Mouse (Mus musculus): ENCODE data around the gene Vmo1.
A peak's percentile ranks its signal among the peaks of the same experiment; 100 is the strongest.
"Not testable (repeated sequence)": the region's sequence is repeated elsewhere in the genome, so short reads cannot be mapped to it uniquely, and the experiment has no call there.

The Vmo1 gene

DNA sequence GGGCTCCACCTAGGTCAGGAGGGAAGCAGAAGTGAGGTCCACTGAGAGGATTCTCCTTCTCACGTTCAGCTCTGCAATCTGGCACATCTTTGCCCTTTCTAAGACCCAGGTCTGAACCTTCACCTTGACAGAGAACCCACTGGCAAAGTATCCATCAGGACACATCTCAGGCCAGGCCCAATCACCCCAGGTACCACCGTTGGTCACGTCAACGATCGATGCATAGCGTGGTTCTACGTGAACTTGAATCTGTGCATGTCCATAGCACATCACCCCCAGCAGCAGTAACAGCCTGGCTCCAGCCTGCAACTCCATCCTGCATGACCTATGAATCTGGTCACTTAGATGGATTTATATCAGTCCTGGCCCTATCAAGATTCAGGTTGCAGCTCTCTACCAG lies at the start of gene Vmo1:
Vmo1 (minus strand) TSS at position 329 of the 400 bp plus-strand sequence.
- no peak for DNase-seq

DNA sequence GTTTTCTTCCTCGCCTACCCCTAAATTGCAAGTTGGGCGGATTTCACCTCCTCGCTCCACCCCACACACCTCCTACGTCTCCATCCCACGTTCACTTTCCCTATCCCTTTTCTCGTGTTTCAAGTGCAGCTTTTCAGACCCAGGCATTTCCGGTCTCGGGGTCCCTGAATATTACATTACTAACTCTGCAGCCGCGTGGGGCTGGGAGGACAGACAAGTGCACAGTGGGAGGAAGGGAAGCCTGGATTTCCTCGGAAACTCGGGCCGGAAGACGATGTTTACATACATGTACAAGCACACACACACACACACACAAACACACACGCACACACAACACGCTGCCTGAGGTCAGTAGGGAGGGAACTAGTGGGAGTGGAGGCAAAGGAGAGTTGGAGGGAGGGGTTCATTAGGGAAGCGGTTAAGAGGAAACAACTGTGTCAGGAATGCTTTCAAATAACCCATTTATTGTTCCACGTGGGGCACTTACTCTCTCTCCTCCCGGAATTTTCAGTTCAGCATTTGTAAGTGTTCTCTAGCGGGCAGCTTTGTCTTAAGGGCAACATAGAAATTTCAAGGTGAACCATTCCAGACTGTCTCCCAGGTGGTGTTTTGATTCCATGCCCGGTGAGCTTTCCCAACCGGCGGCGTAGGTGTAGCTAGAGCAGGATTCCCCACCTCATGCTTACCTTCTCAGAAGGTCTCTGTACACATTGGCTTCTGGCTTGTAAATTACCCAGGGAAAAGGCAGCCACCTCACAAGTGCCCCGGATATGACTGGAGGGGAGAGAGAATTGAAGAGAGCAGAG lies 49.3 kb upstream of the Vmo1 start:
- peak in 1 of 2 experiments; percentile 44 for DNase-seq

- no peak for DNase-seq
Observed at GRCm38 (mm10) chr11:70562995-70563469, 48.6 kb upstream of the Vmo1 start.

DNA sequence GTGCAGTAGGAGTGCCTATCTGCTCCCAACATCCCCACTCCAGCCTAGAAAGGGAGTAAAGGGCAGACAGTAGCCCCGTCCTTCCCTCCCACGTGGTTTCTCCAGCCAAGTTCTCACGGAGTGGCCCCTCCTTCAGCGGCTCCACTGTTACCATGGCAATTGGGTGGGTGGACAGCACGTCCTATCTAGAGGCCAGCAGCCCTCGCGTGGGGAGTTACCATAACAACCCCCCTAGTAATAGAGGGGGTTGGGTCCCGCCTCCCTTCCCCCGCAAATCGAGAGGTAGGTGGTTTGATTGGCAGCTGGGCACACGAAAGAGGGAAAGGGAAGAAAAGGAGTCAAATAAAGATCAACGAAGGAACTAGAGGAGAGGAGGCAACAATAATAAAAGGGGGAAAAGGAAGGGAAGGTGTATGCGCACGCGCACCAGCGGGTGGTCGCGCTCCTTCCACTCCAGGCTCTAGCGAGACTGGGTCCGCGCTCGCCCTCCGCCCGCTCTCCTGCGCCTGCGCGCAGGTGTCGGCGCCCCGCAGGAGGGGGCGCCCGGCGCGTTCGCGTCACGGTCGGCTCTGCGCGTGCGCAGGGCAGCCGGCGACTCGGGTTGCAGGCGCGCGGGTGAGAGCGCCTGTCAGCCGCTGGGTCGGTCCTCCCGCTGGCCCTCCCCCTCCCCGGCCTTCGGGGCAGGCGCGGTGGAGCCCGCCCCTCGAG lies 48.0 kb upstream of the Vmo1 start, which contains the start of gene Mink1:
Mink1 (plus strand) TSS at position 595 of the 708 bp plus-strand sequence.
- peak; percentile 92 to 95 for DNase-seq

- no peak for DNase-seq
Observed at GRCm38 (mm10) chr11:70561937-70562286, 47.5 kb upstream of the Vmo1 start.

DNA sequence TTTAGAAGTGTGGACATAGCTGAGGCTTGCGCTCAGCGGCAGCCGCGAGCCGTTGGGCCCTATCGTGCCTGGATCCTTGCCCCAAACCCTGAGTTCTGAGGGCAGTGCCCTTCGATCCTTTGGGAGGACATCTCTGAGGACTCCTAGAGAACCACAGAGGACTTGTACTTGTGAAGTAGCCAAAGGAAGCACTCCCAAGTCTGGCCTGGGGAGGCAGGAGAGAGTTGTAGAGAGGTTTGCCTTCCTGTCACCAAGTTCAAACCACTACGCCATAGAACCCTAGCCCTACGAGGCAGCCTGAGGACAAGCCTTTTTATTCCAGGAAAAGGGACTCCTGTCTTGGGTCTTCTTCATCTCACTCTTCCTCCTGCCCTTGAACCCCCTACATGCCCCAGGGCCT lies 43.1 kb upstream of the Vmo1 start:
- no peak for DNase-seq

DNA sequence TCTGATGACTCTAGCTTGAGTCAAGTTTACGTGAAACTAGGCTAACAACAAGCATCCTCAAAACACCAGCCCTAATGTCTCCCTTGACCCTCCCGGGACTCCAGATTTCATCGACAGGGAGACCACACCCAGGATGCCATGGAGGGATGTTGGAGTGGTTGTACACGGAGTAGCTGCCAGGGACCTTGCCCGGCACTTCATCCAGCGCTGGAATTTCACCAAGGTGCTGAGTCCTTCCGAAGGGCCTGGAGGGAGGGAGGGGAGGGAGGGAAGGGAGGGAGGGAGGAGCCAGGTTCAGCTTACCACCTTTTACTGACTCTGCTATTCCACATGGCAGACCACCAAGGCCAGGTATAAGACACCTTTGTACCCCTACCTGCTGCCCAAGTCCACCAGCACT lies 39.5 kb upstream of the Vmo1 start:
- DNase-seq = no peak

- DNase-seq = no peak
Observed at GRCm38 (mm10) chr11:70551526-70551925, 37.1 kb upstream of the Vmo1 start.

DNA sequence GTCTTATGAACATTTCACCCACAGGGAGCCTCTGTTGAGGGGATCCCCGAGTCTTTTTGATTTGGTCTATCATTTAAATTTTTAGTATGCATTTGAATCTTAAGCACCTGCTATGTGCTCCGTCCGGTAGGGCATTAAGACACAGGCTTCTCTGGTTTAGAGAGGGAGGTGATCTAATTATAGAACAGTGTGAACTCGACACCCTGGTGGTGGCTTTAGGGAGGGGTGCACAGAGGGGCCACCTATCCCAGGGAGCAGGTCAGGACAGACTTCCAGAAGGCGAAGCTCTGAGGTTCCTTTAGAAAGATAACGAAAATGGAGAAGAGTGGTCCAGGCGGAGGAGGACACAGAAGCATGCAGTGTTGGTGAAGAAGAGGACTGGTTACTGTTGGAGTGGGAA lies 30.1 kb upstream of the Vmo1 start:
- DNase-seq = no peak

- no peak for DNase-seq
Observed at GRCm38 (mm10) chr11:70541415-70541814, 27.0 kb upstream of the Vmo1 start.

DNA sequence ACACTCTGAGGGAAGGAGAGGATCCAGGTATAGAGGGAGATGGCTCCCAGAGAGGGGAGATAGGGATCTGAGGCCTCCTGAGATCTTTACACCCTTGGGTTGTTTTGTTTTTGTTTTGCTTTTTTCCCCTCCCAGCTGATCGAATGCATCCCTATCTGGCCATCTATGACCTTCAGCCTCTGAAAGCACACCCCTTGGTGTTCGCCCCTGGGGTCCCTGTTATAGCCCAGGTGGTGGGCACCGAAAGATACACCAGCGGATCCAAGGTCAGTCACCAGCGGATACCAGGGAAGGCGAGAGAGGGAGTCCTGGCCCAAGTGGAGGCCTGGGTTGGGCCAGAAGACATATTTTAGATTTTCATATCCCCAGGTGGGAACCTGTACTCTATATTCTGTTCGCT lies 26.5 kb upstream of the Vmo1 start:
- no peak for DNase-seq

- DNase-seq = peak; percentile 50 to 76
Observed at GRCm38 (mm10) chr11:70539877-70540587, 25.6 kb upstream of the Vmo1 start, which contains the start of gene Pld2. TSS of gene Pld2 (plus strand) at chr11:70540064.

- DNase-seq = no peak
Observed at GRCm38 (mm10) chr11:70539423-70539822, 25.0 kb upstream of the Vmo1 start.

GRCm38 (mm10) chr11:70532839-70533238 lies 18.4 kb upstream of the Vmo1 start, which contains the start of gene Gm40193:
TSS of gene Gm40193 (minus strand) at chr11:70532939.
- DNase-seq = no peak

DNA sequence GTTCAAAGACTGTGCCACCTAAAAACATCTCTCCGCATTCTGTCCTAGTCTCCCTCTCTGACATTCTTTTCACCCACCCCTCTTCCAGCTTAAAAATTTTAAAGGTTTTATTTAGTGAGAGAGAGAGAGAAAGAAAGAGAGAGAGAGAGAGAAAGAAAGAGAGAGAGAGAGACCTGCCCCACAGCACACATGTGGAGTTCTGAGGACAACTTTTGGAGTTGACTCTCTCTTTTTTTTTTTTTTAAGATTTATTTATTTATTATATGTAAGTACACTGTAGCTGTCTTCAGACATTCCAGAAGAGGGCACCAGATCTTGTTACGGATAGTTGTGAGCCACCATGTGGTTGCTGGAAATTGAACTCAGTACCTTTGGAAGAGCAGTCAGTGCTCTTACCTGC lies 16.6 kb upstream of the Vmo1 start:
- not testable (repeated sequence) for DNase-seq

- no peak for DNase-seq
Observed at GRCm38 (mm10) chr11:70528610-70529009, 14.2 kb upstream of the Vmo1 start.

DNA sequence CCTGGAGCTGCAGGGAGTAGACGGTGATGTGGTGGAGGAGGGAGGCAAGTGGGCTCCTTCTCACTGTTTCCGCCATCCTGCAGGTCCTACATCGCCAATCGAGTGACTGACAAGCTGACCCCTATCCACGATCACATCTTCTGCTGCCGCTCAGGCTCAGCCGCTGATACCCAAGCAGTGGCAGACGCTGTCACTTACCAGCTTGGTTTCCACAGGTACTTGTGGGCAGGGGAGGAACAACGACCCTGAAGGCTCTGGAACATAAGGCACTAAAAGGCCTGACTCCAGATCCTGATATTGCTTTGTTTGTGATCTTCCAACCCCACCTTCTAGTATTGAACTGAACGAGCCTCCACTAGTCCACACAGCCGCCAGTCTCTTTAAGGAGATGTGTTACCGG lies 11.8 kb upstream of the Vmo1 start:
- DNase-seq = no peak

- DNase-seq = no peak
Observed at GRCm38 (mm10) chr11:70525726-70526125, 11.3 kb upstream of the Vmo1 start.

DNA sequence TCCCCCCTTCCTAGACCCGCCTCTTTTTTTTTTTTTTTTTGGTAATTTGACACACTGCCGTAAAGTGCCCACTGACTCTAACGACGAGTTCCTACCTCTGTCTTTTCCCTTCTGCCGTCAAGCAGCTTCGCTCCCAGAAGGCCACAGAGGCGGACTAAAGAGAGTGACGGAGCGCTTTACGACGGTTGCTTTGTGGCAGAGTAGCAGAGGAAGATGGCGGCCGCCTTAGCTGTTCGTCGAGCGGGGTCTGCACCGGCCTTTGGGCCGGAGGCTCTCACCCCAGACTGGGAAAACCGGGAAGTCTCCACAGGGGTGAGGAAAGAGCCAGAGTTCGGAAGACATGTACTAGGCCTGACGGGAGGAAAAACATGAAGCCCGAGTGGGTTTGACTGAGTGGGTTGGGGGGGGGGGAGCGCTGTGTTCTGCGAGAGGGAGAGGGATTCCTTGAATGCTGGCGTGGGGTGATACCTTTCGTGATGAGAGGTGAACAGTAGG lies 10.8 kb upstream of the Vmo1 start, which contains the start of gene Psmb6:
Psmb6 (plus strand) TSS at position 184 of the 495 bp plus-strand sequence.
- DNase-seq = peak; percentile 91 to 93

DNA sequence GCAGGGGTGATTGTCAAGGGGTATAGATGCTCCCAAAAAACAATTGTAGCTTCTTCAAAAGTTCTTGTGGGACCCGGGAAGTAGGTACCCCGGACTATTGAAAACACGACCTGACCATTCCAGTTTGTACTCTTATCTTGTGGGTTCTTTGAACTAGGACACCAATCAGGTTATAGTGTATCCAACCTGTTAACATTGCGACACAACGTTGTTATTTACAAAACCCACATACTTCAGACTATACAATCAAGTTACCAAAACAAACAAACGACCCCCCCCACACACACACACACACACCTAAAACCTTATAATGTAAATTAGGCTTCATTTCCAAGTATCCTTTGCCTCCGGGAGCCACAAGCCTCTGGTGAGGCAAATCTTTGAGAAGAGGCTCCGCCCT lies 10.4 kb upstream of the Vmo1 start:
- DNase-seq = no peak

- not testable (repeated sequence) for DNase-seq
Observed at GRCm38 (mm10) chr11:70523306-70523989, 9.0 kb upstream of the Vmo1 start.

DNA sequence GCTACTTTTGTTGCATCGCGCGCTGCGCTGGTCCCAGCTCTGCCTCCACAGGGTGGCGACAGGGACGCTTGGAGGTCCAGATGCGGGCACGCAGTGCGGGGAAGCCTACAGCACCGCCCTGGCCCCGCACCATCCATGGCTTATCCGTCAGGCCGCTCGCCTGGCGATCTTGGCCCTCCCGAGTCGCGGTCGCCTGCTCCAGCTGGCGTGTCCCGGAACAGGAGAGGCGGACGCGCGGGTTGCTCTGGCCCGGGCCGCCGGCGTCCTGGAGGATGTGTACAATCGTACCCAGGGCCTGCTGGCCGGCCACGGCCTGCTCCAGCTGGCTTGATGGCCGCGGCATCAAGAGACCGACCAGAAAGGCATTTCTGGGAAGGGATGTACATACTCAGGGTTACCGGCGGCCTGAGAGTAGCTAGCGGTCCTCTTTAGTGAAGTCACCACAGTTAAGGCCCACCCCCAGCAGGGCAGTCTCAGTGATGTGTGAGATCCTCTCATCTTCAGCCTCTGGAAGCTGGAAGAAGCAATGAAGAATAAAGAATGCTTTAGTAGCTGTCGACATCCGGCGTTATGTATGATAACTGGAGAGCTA lies 5.9 kb upstream of the Vmo1 start:
- DNase-seq = peak; percentile 66 to 69
